Mouse (Mus musculus) bone marrow macrophage, adult 2 months (primary cell): ENCODE measurements around the gene Bcl2l15.

Source experiments
- CTCF ChIP-seq: IDR thresholded peaks from 2 replicates; pipeline ENCODE4 v1.5.1; 2012; ENCODE audit warnings: low read depth, mild to moderate bottlenecking, low read length, moderate library complexity
- POLR2A ChIP-seq: IDR thresholded peaks from 2 replicates; pipeline ENCODE4 v1.6.1; 2012; ENCODE audit warnings: mild to moderate bottlenecking, low read depth, low read length, borderline replicate concordance

DNA sequence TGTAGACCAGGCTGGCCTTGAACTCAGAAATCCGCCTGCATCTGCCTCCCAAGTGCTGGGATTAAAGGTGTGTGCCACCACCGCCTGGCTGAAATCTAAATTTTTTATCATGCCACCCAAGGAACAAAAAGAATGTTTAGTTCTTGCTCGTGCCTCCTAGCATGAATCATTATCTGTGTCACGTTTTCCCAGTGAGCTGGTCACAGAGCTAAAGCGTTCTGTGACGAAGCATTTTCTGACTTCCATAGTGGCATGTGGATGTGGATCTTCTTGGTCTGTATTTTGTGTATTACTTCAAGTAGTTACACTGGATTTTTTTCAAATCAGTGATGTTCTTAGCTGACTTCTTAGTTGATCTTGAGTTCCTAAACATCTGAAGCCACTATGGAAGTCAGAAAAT, 21.4 kb upstream of the Bcl2l15 start:
- TF ChIP-seq CTCF (no peak), POLR2A (no peak)
